Mouse (Mus musculus) adrenal gland, postnatal 10 days (tissue): ENCODE measurements around the gene Trp53bp1. TPM values are rescaled to one million over a fixed set of nuclear protein-coding genes. Genes with fewer than 3 reads are reported as not detected.
A peak's percentile ranks its signal among the peaks of the same experiment; 100 is the strongest.

Experiments used
- DNase-seq: peaks from one replicate; pipeline ENCODE4 v3.0.0; 2021; ENCODE audit warnings: mixed read lengths
- long read RNA-seq, 2 experiments: library from polyadenylated mRNA; stranded (forward); transcript quantifications; one replicate each; pipeline ENCODE4 v2.0.0; 2021
- total RNA-seq, 2 experiments: library from RNA; stranded (reverse); gene quantifications; 2 replicates each; pipeline ENCODE4 v1.2.3; 2021

Trp53bp1 gene
- total RNA-seq: 10 to 100 TPM; 46.0 to 68.0 TPM
- long read RNA-seq, experiment 1, partial matches to known transcripts: 4 of 9 reads
- long read RNA-seq, experiment 1, other reads (novel, unspliced or antisense): 5 of 9 reads
- long read RNA-seq, experiment 2, full-length matches to known transcripts: 1 of 6 reads
- long read RNA-seq, experiment 2, partial matches to known transcripts: 4 of 6 reads
- long read RNA-seq, experiment 2, other reads (novel, unspliced or antisense): 1 of 6 reads

GRCm38 (mm10) chr2:121271236-121271927 is at the start of gene Trp53bp1:
Gene Trp53bp1 (minus strand): TSS chr2:121271407.
- peak; percentile 95 for DNase-seq

- no peak for DNase-seq
These were observed 45.1 kb upstream of the Trp53bp1 start for GRCm38 (mm10) chr2:121316278-121316677.

GRCm38 (mm10) chr2:121308997-121309416 is 37.8 kb upstream of the Trp53bp1 start:
- peak; percentile 40 for DNase-seq

GRCm38 (mm10) chr2:121300036-121300435 is 28.8 kb upstream of the Trp53bp1 start:
- no peak for DNase-seq

GRCm38 (mm10) chr2:121299471-121299870 is 28.3 kb upstream of the Trp53bp1 start:
- DNase-seq: no peak

- DNase-seq: no peak
These were observed 26.9 kb upstream of the Trp53bp1 start for GRCm38 (mm10) chr2:121298131-121298530.

- no peak for DNase-seq
These were observed 26.5 kb upstream of the Trp53bp1 start for GRCm38 (mm10) chr2:121297701-121298100.

GRCm38 (mm10) chr2:121296754-121297231 is 25.6 kb upstream of the Trp53bp1 start:
- DNase-seq: no peak

- no peak for DNase-seq
These were observed 24.7 kb upstream of the Trp53bp1 start for GRCm38 (mm10) chr2:121295608-121296571.

GRCm38 (mm10) chr2:121294753-121295607 is 23.8 kb upstream of the Trp53bp1 start:
- peak; percentile 52 for DNase-seq

- peak; percentile 63 for DNase-seq
These were observed 23.0 kb upstream of the Trp53bp1 start for GRCm38 (mm10) chr2:121294182-121294581.

GRCm38 (mm10) chr2:121292316-121293013 is 21.3 kb upstream of the Trp53bp1 start:
- no peak for DNase-seq

GRCm38 (mm10) chr2:121289730-121290540 is 18.7 kb upstream of the Trp53bp1 start:
- peak; percentile 31 for DNase-seq

GRCm38 (mm10) chr2:121288901-121289729 is 17.9 kb upstream of the Trp53bp1 start, which contains the start of gene Map1a:
Gene Map1a (plus strand): TSS chr2:121289600.
- peak; percentile 95 for DNase-seq

GRCm38 (mm10) chr2:121287850-121288249 is 16.6 kb upstream of the Trp53bp1 start:
- no peak for DNase-seq

- peak; percentile 10 for DNase-seq
These were observed 815 bp upstream of the Trp53bp1 start for GRCm38 (mm10) chr2:121271928-121272516.

GRCm38 (mm10) chr2:121270521-121271235 is 529 bp downstream of the Trp53bp1 start:
- DNase-seq: no peak

GRCm38 (mm10) chr2:121268446-121268845 is 2.8 kb downstream of the Trp53bp1 start:
- no peak for DNase-seq
